In the genomic region with DNA sequence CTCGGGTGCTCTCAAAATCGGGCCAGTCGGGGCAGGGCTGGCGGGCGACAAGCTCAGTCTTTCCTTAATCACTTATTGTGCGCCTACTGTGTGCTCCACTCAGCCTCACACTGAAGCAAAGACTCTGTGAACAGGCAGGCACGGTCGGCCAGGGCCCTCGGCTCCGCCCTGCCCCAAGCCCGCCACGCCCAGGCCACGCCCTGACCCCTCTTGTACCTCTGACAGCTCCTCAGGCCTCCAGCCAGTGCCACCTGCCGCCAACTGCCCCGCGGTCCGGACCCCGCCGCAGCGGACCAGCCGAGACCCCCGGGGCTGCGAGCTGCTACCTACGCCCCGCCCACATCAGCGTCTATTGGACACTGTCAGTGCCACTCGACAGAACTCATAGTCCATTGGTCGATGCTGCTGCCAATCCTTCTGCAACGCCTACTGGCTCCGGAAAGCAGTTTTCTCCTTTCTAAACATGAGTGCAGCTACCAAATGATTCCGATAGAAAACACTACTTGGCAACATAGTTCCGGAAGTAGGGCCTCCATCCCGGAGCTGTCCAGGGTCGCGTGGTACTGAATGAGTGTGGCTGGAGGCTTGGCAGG, we compare ENCODE assay signal across 8 mouse cellular contexts. TPM values are rescaled to one million over a fixed set of nuclear protein-coding genes. Genes with fewer than 3 reads are reported as not detected.
DNase-seq lines count a peak whose midpoint lies in the region; ATAC-seq and TF ChIP-seq lines count a peak whose summit lies in the region.

Slc39a3 (minus strand) TSS at position 439 of the 593 bp plus-strand sequence.

- H3K4me3 ChIP-seq in bone marrow, adult 2 months (replicated peaks; ENCODE audit: control insufficient read depth, low read depth, low read length), result peak within 1 kb of the TSS; percentile 91
- peak within 1 kb of the TSS; percentile 91 for H3K4me3 ChIP-seq in embryonic facial prominence, embryonic 15.5 days (replicated peaks)
- peak within 1 kb of the TSS; percentile 84 for H3K4me3 ChIP-seq in limb, embryonic 14.5 days (replicated peaks; ENCODE audit: low read length)
- peak within 1 kb of the TSS; percentile 85 for H3K4me3 ChIP-seq in midbrain, postnatal 0 days (ENCODE audit: low read depth, low read length)

- no peak for TF ChIP-seq CTCF in bone marrow, adult 2 months (IDR thresholded peaks at IDR 0.05; ENCODE audit: control insufficient read depth, insufficient read depth, low read length)
- TF ChIP-seq CTCF in midbrain, postnatal 0 days (IDR thresholded peaks at IDR 0.05), result no peak

- H3K9me3 ChIP-seq in embryonic facial prominence, embryonic 15.5 days (replicated peaks), result no peaks in the 10 kb centered on the region
- no peaks in the 10 kb centered on the region for H3K9me3 ChIP-seq in limb, embryonic 14.5 days (ENCODE audit: control insufficient read depth, low read length)
- H3K9me3 ChIP-seq in midbrain, postnatal 0 days (ENCODE audit: low read length), result no peaks in the 10 kb centered on the region

- WGBS in bone marrow, adult 2 months, result under 1% methylated on average over 35 of the region's 35 CpGs
- WGBS in embryonic facial prominence, embryonic 15.5 days, result under 1% methylated on average over 35 of the region's 35 CpGs
- WGBS in limb, embryonic 14.5 days, result under 1% methylated on average over 35 of the region's 35 CpGs
- under 1% methylated on average over 35 of the region's 35 CpGs for WGBS in midbrain, postnatal 0 days

- TF ChIP-seq POLR2A in bone marrow, adult 2 months (IDR thresholded peaks at IDR 0.05; ENCODE audit: borderline replicate concordance, control insufficient read depth, low read depth, low read length), result peak; percentile 50; the same call in 1 of the 2 replicates
- 0 out of 2 replicates have a peak, but pooled peaks have one; percentile 26 for TF ChIP-seq POLR2A in limb, embryonic 14.5 days (IDR thresholded peaks at IDR 0.05; ENCODE audit: borderline replicate concordance, extremely low read depth, insufficient read depth, insufficient read length)

- peaks cover 16% of the 10 kb centered on the region for H3K36me3 ChIP-seq in embryonic facial prominence, embryonic 15.5 days
- H3K36me3 ChIP-seq in limb, embryonic 14.5 days (ENCODE audit: control insufficient read depth, insufficient read depth, low read length), result peaks cover 6% of the 10 kb centered on the region; the same call in 1 of the 2 replicates
- H3K36me3 ChIP-seq in midbrain, postnatal 0 days (ENCODE audit: insufficient read depth, low read length), result peaks cover 14% of the 10 kb centered on the region

- peak within 1 kb of the TSS; percentile 69; the same call in 1 of the 2 replicates for H3K27ac ChIP-seq in bone marrow, adult 2 months (ENCODE audit: control insufficient read depth, insufficient read depth, low read depth, low read length, poor library complexity)
- H3K27ac ChIP-seq in embryonic facial prominence, embryonic 15.5 days (replicated peaks), result no peak within 1 kb of the TSS
- no peak within 1 kb of the TSS for H3K27ac ChIP-seq in limb, embryonic 14.5 days (replicated peaks; ENCODE audit: low read depth, low read length)
- H3K27ac ChIP-seq in midbrain, postnatal 0 days (ENCODE audit: low read depth, low read length), result peak within 1 kb of the TSS; percentile 27; the same call in 1 of the 2 replicates

- H3K4me1 ChIP-seq in bone marrow, adult 2 months (ENCODE audit: control insufficient read depth, insufficient read depth, low read length), result no peaks in the 10 kb centered on the region; the same call in 1 of the 2 replicates
- H3K4me1 ChIP-seq in embryonic facial prominence, embryonic 15.5 days, result no peaks in the 10 kb centered on the region; the same call in 1 of the 2 replicates
- no peaks in the 10 kb centered on the region for H3K4me1 ChIP-seq in limb, embryonic 14.5 days (ENCODE audit: control insufficient read depth, insufficient read depth, low read length)
- H3K4me1 ChIP-seq in midbrain, postnatal 0 days (ENCODE audit: insufficient read depth, low read length), result no peaks in the 10 kb centered on the region

- peak; percentile 99 for DNase-seq in 416B (ENCODE audit: low read depth)
- DNase-seq in heart, adult 8-10 months (ENCODE audit: low spot score), result peak; percentile 100
- peak; percentile 99 for DNase-seq in kidney, adult 9 months
- peak; percentile 100 for DNase-seq in limb, embryonic 14.5 days (ENCODE audit: low spot score)
- peak; percentile 100 for DNase-seq in midbrain, postnatal 0 days (ENCODE audit: low spot score)
- DNase-seq in spleen, postnatal 14 days (ENCODE audit: low spot score in 2 of 2), result peak; percentile 97

- ATAC-seq in embryonic facial prominence, embryonic 15.5 days (ENCODE audit: insufficient number of reproducible peaks, low FRiP score, low TSS enrichment, low read depth), result peak; percentile 98
- peak; percentile 99 for ATAC-seq in limb, embryonic 14.5 days (ENCODE audit: low FRiP score, low read depth)
- peak; percentile 99 for ATAC-seq in midbrain, postnatal 0 days (ENCODE audit: low FRiP score)

- no peaks in the 10 kb centered on the region for H3K27me3 ChIP-seq in embryonic facial prominence, embryonic 15.5 days
- no peaks in the 10 kb centered on the region for H3K27me3 ChIP-seq in limb, embryonic 14.5 days (ENCODE audit: control insufficient read depth, insufficient read depth, low read length)
- H3K27me3 ChIP-seq in midbrain, postnatal 0 days (ENCODE audit: insufficient read depth, low read length), result no peaks in the 10 kb centered on the region

- H3K4me2 ChIP-seq in embryonic facial prominence, embryonic 15.5 days (replicated peaks), result peak within 1 kb of the TSS; percentile 79
- H3K4me2 ChIP-seq in limb, embryonic 14.5 days (replicated peaks; ENCODE audit: low read depth, low read length, severe bottlenecking), result peak within 1 kb of the TSS; percentile 65
- H3K4me2 ChIP-seq in midbrain, postnatal 0 days (ENCODE audit: low read depth, low read length, poor library complexity, severe bottlenecking), result peak within 1 kb of the TSS; percentile 65

- H3K9ac ChIP-seq in embryonic facial prominence, embryonic 15.5 days, result peak within 1 kb of the TSS; percentile 84
- peak within 1 kb of the TSS; percentile 65 for H3K9ac ChIP-seq in limb, embryonic 14.5 days (ENCODE audit: low read depth, low read length, severe bottlenecking)
- H3K9ac ChIP-seq in midbrain, postnatal 0 days (replicated peaks; ENCODE audit: low read length, poor library complexity, severe bottlenecking), result peak within 1 kb of the TSS; percentile 90

RNA-seq across cellular contexts. Expression of gene Slc39a3, which starts in this region (rescaled TPM):
- polyA plus RNA-seq in bone marrow, adult 2 months (2011; ENCODE audit: insufficient read depth, insufficient read length, low replicate concordance, missing spikeins), result 3.7 and 3.9 TPM in 2 replicates
- polyA plus RNA-seq in embryonic facial prominence, embryonic 15.5 days (2015; fragmentation: Nextera tagmentation; extraction: Ambion mirVana), result 21.7 and 22.7 TPM in 2 replicates
- 10 to 100 TPM; 12.1 to 14.1 (median 12.7) TPM for total RNA-seq in heart, adult 8-10 months (2022)
- 25.9 and 33.0 TPM in 2 replicates for polyA plus RNA-seq in limb, embryonic 14.5 days (2012; rRNA removed)
- polyA plus RNA-seq in limb, embryonic 14.5 days (2014; fragmentation: Nextera tagmentation; extraction: Ambion mirVana), result 12.8 and 14.8 TPM in 2 replicates
- total RNA-seq in midbrain, postnatal 0 days (2014; rRNA removed), result 115 and 122 TPM in 2 replicates
- polyA plus RNA-seq in midbrain, postnatal 0 days (2015; fragmentation: Nextera tagmentation; extraction: Ambion mirVana), result 50.2 and 54.7 TPM in 2 replicates

Comparison
In these comparisons a context has a peak if more than half of its experiments do, and no peak if none do; other contexts are left out.
1. H3K27ac ChIP-seq: peak in bone marrow, adult 2 months (single experiment) and midbrain, postnatal 0 days (single experiment); none in embryonic facial prominence, embryonic 15.5 days (single experiment) and limb, embryonic 14.5 days (single experiment).
2. Peak in every context shown above with its lines, with median percentiles within 50 percentile points of each other: DNase-seq, H3K4me3 ChIP-seq, ATAC-seq, H3K4me2 ChIP-seq and H3K9ac ChIP-seq.